Mouse (Mus musculus) layer of hippocampus, adult 2 months (tissue): ENCODE results near the gene Ankrd16. TPM values are rescaled to one million over a fixed set of nuclear protein-coding genes. Genes with fewer than 3 reads are reported as not detected.

Experiments
- DNase-seq, 2 experiments: peaks; one replicate each; pipeline ENCODE4 v3.0.0; 2022; ENCODE audit warnings: low spot score in 2 of 2
- H3K27ac ChIP-seq: fragments of 200-600 bp; 2 replicates; pipeline ENCODE4 v1.8.1; 2022
- H3K4me3 ChIP-seq: fragments of 200-600 bp; 2 replicates; pipeline ENCODE4 v1.8.1; 2022; ENCODE audit warnings: mild to moderate bottlenecking
- CTCF ChIP-seq: fragments of 200-600 bp; conservative IDR thresholded peaks from 2 replicates; pipeline ENCODE4 v1.8.1; 2022; ENCODE audit warnings: antibody characterized with exemption, mild to moderate bottlenecking, moderate library complexity
- long read RNA-seq, 2 experiments: library from polyadenylated mRNA; stranded (forward); transcript quantifications; one replicate each; pipeline ENCODE4 v2.0.0; 2021; ENCODE audit warnings: borderline mapping rate in 2 of 2
- total RNA-seq, 2 experiments: library from RNA; stranded (reverse); gene quantifications; 2 replicates each; pipeline ENCODE4 v1.2.3; 2021

Ankrd16 gene
- total RNA-seq = 10 to 100 TPM; 58.9 to 61.8 TPM
- long read RNA-seq, experiment 1, transcript Ankrd16-201 (7 exons, 1,618 nt) = major isoform, 5 of 15 reads
- long read RNA-seq, experiment 1, partial matches to known transcripts = 5 of 15 reads
- long read RNA-seq, experiment 1, other reads (novel, unspliced or antisense) = 3 of 15 reads
- long read RNA-seq, experiment 2, transcript Ankrd16-201 (7 exons, 1,618 nt) = major isoform, 5 of 19 reads
- long read RNA-seq, experiment 2, partial matches to known transcripts = 0 of 19 reads
- long read RNA-seq, experiment 2, other reads (novel, unspliced or antisense) = 14 of 19 reads

- peak; percentile 44; the same call in 1 of the 2 replicates for TF ChIP-seq CTCF
- Histone ChIP-seq H3K4me3 (peak within 1 kb of the TSS; percentile 96), H3K27ac (peak within 1 kb of the TSS; percentile 98)
- peak; percentile 100 for DNase-seq
Measured at GRCm38 (mm10) chr2:11777091-11778068, at the start of gene Ankrd16, which contains the start of gene Fbh1. Gene Ankrd16 (plus strand): TSS chr2:11777876. Gene Fbh1 (minus strand): TSS chr2:11777582.

DNA sequence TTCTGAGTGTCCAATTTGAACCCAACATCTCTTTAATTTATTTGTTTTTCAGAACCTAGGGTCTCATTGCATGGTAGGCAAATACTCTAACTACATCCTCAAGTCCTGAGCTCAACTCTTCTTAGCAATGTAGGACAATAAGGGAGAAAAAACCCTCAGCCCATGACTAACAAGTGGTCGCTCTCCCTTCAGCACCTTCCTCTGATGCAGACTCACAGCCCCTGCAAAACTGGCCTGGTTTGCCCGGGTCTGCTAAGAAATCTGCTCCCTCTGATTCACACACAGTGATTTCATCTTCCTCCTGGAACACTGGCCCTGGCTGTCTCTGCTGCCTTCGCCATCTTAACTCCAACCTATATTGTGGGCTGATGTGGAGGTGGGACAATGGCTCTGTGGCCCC lies 48.6 kb upstream of the Ankrd16 start:
- no peak for TF ChIP-seq CTCF
- H3K27ac ChIP-seq = no peak overlapping the region
- H3K4me3 ChIP-seq = no peak overlapping the region
- DNase-seq = no peak

GRCm38 (mm10) chr2:11732978-11733377 lies 44.7 kb upstream of the Ankrd16 start:
- no peak for DNase-seq
- no peak for TF ChIP-seq CTCF
- Histone ChIP-seq H3K27ac (no peak overlapping the region), H3K4me3 (no peak overlapping the region)

- Histone ChIP-seq H3K4me3 (no peak overlapping the region), H3K27ac (no peak overlapping the region)
- no peak for TF ChIP-seq CTCF
- no peak for DNase-seq
Measured at GRCm38 (mm10) chr2:11735853-11736252, 41.8 kb upstream of the Ankrd16 start.

- H3K27ac ChIP-seq = no peak overlapping the region
- DNase-seq = no peak
- no peak for TF ChIP-seq CTCF
- H3K4me3 ChIP-seq = no peak overlapping the region
Measured at GRCm38 (mm10) chr2:11738794-11739193, 38.9 kb upstream of the Ankrd16 start.

GRCm38 (mm10) chr2:11739516-11740051 lies 38.1 kb upstream of the Ankrd16 start:
- Histone ChIP-seq H3K27ac (no peak overlapping the region), H3K4me3 (no peak overlapping the region)
- no peak for TF ChIP-seq CTCF
- no peak for DNase-seq

GRCm38 (mm10) chr2:11762541-11762940 lies 15.1 kb upstream of the Ankrd16 start:
- Histone ChIP-seq H3K27ac (no peak overlapping the region), H3K4me3 (no peak overlapping the region)
- TF ChIP-seq CTCF = no peak
- no peak for DNase-seq

GRCm38 (mm10) chr2:11765694-11766093 lies 12.0 kb upstream of the Ankrd16 start:
- Histone ChIP-seq H3K4me3 (no peak overlapping the region), H3K27ac (no peak overlapping the region)
- DNase-seq = peak; percentile 69 to 72
- TF ChIP-seq CTCF = no peak

GRCm38 (mm10) chr2:11766485-11767160 lies 11.1 kb upstream of the Ankrd16 start:
- DNase-seq = no peak
- Histone ChIP-seq H3K4me3 (no peak overlapping the region), H3K27ac (no peak overlapping the region)
- TF ChIP-seq CTCF = no peak

GRCm38 (mm10) chr2:11767161-11767545 lies 10.5 kb upstream of the Ankrd16 start:
- TF ChIP-seq CTCF = no peak
- no peak overlapping the region for H3K27ac ChIP-seq
- DNase-seq = no peak

GRCm38 (mm10) chr2:11771701-11772100 lies 6.0 kb upstream of the Ankrd16 start:
- no peak for TF ChIP-seq CTCF
- H3K27ac ChIP-seq = no peak overlapping the region
- no peak for DNase-seq
- no peak overlapping the region for H3K4me3 ChIP-seq

More at GRCm38 (mm10) chr2:11767161-11767545, 10.5 kb upstream of the Ankrd16 start:
- no peak overlapping the region for H3K4me3 ChIP-seq

- no peak for DNase-seq
- TF ChIP-seq CTCF = no peak
Measured at GRCm38 (mm10) chr2:11772401-11772800, 5.3 kb upstream of the Ankrd16 start.

More at GRCm38 (mm10) chr2:11772401-11772800, 5.3 kb upstream of the Ankrd16 start:
- no peak overlapping the region for H3K27ac ChIP-seq
- no peak overlapping the region for H3K4me3 ChIP-seq
